Mouse (Mus musculus): ENCODE data around the gene Tmem198. TPM values are rescaled to one million over a fixed set of nuclear protein-coding genes. Genes with fewer than 3 reads are reported as not detected.

Tmem198 gene
- total RNA-seq, 2 experiments from 2014 or later = 0.36 TPM; not detected in 1

GRCm38 (mm10) chr1:75516703-75517380 is 37.5 kb downstream of the Tmem198 start:
- no peak for DNase-seq (ENCODE audit: low spot score)

GRCm38 (mm10) chr1:75517984-75518383 is 38.7 kb downstream of the Tmem198 start:
- DNase-seq (ENCODE audit: low spot score) = no peak

GRCm38 (mm10) chr1:75518427-75518826 is 39.1 kb downstream of the Tmem198 start:
- no peak for DNase-seq (ENCODE audit: low spot score)

GRCm38 (mm10) chr1:75519576-75519975 is 40.2 kb downstream of the Tmem198 start:
- DNase-seq (ENCODE audit: low spot score) = no peak

GRCm38 (mm10) chr1:75521321-75522031 is 42.1 kb downstream of the Tmem198 start, which contains the start of gene Stk11ip:
Gene Stk11ip, plus strand, starts transcription at chr1:75521529.
- DNase-seq (ENCODE audit: low spot score) = peak; percentile 94

GRCm38 (mm10) chr1:75524679-75525078 is 45.3 kb downstream of the Tmem198 start:
- no peak for DNase-seq (ENCODE audit: low spot score)

- DNase-seq (ENCODE audit: low spot score) = no peak
Measured at GRCm38 (mm10) chr1:75530546-75530945, 51.2 kb downstream of the Tmem198 start.

GRCm38 (mm10) chr1:75532280-75533172 is 53.2 kb downstream of the Tmem198 start:
- no peak for DNase-seq (ENCODE audit: low spot score)

- DNase-seq (ENCODE audit: low spot score) = no peak
Measured at GRCm38 (mm10) chr1:75533325-75534252, 54.3 kb downstream of the Tmem198 start.

Other genes with a start within 250 kb of the Tmem198 start
- gene A630095N17Rik, start 247.4 kb upstream of the Tmem198 start, total RNA-seq (2021) = not detected
- 10 to 100 TPM; 74.2 to 86.4 TPM for gene Dnajb2, start 243.1 kb upstream of the Tmem198 start, total RNA-seq (2021)
- gene Ptprn, start 215.0 kb upstream of the Tmem198 start, total RNA-seq (2021) = not detected
- gene Resp18, start 201.1 kb upstream of the Tmem198 start, total RNA-seq (2021) = not detected
- 10 to 100 TPM; 42.4 to 47.6 TPM for gene Dnpep, start 161.5 kb upstream of the Tmem198 start, total RNA-seq (2021)
- gene Des, start 119.2 kb upstream of the Tmem198 start, total RNA-seq (2021) = 1,000 to 10,000 TPM; 2,427 to 2,600 TPM
- 100 to 1,000 TPM; 255 to 257 TPM for gene Speg, start 104.2 kb upstream of the Tmem198 start, total RNA-seq (2021)
- 10 to 100 TPM; 37.3 to 44.6 TPM for gene Gmppa, start 43.6 kb upstream of the Tmem198 start, total RNA-seq (2021)
- not detected for gene Asic4, start 29.1 kb upstream of the Tmem198 start, total RNA-seq (2021)
- 1 to 10 TPM; 3.7 to 4.4 TPM for gene Chpf, start 225 bp upstream of the Tmem198 start, total RNA-seq (2021)
- gene Obsl1, start 26.9 kb downstream of the Tmem198 start, total RNA-seq (2021) = 10 to 100 TPM; 25.0 to 30.0 TPM
- 1 to 10 TPM; 1.1 to 1.7 TPM for gene Inha, start 27.5 kb downstream of the Tmem198 start, total RNA-seq (2021)
- gene Stk11ip, start 42.0 kb downstream of the Tmem198 start, total RNA-seq (2021) = 1 to 10 TPM; 7.1 to 7.9 TPM
- 1 to 10 TPM; 6.0 to 9.2 TPM for gene Slc4a3, start 66.7 kb downstream of the Tmem198 start, total RNA-seq (2021)